Mouse (Mus musculus): ENCODE measurements at regions not wholly inside any gene's neighbourhood (a gene's known extent, or its start where the extent isn't known, plus 50 kb on each side); places are given as distances from the start of the nearest gene placed in this dataset.

DNA sequence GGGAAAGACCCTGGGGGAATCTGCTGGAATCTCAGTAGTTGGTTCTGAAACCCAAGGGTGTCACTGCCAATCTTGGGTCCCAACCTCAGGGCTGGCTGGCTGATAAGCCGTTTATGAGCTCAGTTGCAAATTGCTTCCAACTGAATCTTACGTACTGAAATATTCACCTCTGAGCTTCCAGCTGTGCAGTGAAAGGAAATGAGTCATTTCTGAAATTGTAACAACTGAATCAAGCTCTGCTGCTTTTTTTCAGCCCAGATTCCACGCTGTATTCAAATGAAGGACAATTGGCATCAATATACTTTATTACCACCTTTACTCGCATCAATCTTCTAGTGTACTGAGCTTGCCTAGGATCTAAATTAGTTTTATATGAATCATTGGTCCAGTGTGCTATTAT is 272.7 kb downstream of the Etaa1 start:
- TF ChIP-seq POLR2A (IDR thresholded peaks at IDR 0.05; ENCODE audit: insufficient read depth, low read length), result no peak
- no peak for TF ChIP-seq EP300 (IDR thresholded peaks at IDR 0.05; ENCODE audit: insufficient read depth, low read depth, low read length)

Data from ES-Bruce4 (cell line).